Mouse (Mus musculus) testis, postnatal 10 days (tissue): ENCODE data around the gene Ckm.

Experiments used
- DNase-seq: peaks from one replicate; pipeline ENCODE4 v3.0.0; 2021; ENCODE audit warnings: low spot score

Ckm gene

GRCm38 (mm10) chr7:19432475-19432874 is 27.9 kb downstream of the Ckm start:
- no peak for DNase-seq

DNA sequence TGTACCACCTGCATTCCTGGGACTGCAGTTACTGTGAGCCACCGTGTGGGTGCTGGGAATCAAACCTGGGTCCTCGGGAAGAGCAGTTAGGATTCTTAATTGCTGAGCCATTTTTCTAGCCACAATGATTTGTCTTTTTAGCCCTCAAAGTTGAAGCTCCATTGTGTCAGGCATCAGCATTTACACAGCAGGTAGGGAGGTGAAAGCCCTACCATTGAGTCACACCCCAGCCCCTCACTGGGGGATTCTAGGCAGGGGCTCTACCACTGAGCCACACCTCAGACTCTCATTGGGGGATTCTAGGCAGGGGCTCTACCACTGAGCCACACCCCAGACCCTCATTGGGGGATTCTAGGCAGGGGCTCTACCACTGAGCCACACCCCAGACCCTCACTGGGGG is 31.7 kb downstream of the Ckm start:
- DNase-seq: no peak

GRCm38 (mm10) chr7:19437048-19437447 is 32.5 kb downstream of the Ckm start:
- DNase-seq: no peak

GRCm38 (mm10) chr7:19441448-19442091 is 37.0 kb downstream of the Ckm start:
- peak; percentile 76 for DNase-seq

DNA sequence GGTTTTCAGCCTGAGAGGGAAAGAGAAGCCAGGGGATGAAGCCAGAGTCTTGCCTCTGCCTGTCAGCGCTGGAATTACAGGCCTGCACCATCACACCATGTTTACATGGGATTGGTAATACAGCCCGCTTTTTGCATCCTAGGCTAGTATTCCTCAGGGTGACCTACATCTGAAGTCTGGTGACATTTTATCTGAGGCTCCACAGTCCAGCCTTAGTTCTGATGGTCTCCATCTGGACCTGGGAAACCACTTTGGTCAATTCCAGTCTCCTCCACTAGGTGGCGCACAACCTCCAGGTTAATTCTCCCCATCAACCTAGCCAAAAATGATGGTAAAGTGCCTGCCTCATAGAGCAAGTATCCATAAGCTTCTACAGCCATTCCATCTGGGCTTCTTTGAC is 38.8 kb downstream of the Ckm start:
- DNase-seq: peak; percentile 95

DNA sequence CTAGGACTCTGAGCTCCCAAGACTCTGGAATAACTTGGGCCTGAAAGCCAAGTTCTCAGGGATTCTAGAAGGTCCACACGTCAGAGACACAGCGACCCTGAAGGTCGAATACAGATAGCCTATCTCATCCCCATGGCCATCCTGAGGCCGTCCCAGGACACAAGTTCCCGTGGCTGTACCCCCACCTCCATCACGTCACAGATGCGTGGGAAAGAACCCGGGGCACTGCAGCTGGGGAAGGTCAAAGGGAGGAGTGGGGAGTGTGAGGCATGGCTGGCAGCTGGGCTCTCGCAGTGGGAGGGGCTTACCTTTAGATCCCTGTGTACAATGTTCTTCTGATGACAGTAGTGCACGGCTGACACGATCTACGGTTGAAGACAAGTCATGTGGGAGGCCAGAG is 40.2 kb downstream of the Ckm start:
- DNase-seq: peak; percentile 76

GRCm38 (mm10) chr7:19447689-19448088 is 43.1 kb downstream of the Ckm start:
- DNase-seq: no peak

GRCm38 (mm10) chr7:19449165-19449564 is 44.6 kb downstream of the Ckm start:
- DNase-seq: no peak

GRCm38 (mm10) chr7:19455186-19455585 is 50.6 kb downstream of the Ckm start:
- no peak for DNase-seq

DNA sequence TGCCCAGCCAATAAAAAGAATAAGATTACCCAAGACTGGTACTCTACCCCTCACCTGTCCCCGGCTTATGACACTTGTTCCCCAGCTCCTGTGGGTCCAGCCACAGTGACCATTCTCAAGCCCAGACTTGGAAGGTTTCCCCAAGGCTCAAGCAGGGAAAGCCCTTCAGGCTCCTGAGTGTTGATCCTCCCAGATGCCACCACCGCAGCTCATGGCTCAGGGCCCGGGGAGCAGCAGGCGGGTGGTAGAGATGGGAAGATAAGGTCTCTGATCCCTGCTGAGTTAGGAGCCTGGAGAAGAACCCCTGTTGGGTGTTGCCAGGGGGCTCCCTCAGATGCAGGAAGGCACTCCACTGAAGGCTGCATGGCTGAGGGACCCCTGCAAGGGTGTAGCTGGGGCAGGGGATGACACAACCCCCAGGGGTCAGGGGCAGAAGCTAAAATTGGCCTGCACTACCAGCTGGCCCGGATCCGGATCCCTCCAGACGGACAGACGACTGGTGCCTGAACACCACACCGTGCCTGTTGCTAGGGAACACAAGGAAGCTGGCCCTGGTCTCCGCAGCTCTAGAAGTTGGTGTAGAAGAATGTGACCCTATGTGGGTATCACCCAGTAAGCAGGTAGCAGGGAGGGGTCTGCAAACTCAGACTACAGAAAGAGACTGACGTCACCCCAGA is 51.4 kb downstream of the Ckm start:
- DNase-seq: no peak

DNA sequence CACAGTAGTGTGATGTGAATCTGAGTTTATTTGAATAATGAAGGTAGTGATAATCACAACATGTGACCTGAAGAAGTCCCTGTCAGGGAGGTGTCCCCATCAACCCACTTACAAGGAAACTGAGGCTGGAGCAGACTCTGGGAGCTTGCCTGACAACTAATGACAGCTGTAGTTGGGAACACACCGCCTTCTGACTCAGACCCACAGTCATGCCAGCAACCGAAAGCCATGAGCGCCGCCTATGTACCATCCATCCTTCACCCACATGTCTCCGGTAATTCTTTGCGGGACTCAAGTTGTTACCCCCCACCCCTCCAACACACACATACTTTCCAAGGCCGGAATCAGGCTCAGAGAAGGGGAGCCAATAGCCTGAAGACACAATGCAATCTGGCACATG is 52.1 kb downstream of the Ckm start:
- DNase-seq: no peak

DNA sequence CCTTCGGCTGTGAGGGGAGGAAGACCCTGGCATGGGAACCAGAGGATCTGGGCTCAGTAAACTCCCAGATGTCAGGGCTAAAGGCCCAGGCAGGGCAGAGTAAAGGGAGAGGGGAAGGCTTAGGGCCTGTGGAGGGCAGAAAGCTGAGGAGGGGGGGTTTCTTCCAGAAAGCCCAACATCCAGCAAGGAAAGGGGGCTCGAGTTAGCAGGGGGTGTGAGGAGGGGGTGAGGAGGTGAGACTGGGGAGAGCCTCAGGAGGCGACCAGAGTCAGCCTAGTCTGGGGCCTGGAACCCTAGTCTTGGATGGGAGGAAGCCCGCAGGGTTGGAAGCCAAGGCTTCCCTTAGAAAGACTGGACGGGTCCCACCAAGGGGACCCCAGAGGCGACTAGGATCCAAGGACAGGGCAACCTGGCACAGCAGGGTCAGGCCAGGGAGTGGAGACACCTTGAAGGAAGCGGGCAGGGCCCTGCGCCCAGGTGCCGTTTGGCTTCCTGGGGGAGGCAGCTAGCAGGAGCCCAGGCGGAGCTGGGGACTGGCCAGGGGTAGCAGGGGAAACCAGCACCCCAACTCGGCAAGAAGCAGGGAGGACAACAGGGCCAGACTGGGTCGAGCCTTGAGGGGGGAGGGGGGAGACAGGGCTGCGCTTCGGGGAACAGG is 53.0 kb downstream of the Ckm start:
- DNase-seq: no peak

DNA sequence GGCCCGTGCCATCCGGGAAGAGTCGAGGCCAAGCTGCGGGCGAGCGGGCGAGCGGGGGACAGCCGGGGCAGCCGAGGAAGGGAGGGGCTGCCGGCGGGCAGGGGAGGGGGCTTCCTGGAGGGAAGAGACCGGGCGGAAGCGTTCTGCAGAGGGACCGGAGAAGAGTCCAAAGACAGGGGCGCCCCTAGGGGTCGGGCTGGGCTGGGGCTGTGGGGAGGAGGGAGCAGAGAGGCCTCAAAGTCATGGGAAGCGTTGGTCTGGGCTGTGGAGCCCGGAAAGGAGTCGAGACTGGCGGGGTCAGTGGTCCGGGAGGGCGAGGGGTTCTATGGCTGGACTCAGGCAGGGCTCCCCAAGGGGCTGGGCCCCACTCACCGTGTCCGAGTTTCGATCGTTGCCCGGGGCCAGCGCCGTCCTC is 53.5 kb downstream of the Ckm start:
- DNase-seq: peak; percentile 85

DNA sequence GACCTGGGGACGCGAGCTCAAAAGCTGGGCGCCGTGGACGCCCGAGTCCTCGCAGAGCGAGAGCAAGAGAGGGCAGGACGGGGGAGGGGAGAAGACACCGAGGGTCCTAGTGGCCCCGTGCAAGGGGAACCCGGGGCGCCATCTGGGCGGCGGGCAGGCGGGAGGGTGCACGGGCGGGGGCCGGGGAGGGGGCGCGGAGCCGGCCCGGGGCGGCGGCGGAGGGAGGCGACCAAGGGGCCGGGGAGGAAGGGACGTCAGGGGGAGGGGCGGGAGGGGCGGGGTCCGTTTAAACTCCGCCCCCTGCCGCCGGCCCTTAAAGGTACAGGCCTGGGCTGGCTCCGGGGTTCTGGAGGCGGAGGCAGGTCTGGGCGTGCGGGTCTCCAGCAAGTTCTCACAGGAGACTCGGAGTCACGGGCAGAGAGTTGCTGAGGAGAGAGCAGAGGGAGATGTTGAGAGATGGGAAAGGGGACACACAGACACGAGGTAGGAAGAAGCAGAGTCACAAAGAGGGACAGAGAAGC is 54.1 kb downstream of the Ckm start, which contains the start of gene Mark4:
Gene Mark4 (minus strand): TSS at position 231 of the 521 bp plus-strand sequence.
- peak; percentile 88 for DNase-seq

- peak; percentile 44 for DNase-seq
These were observed 54.7 kb downstream of the Ckm start for GRCm38 (mm10) chr7:19459144-19459870.

GRCm38 (mm10) chr7:19460500-19460899 is 55.9 kb downstream of the Ckm start:
- DNase-seq: no peak

DNA sequence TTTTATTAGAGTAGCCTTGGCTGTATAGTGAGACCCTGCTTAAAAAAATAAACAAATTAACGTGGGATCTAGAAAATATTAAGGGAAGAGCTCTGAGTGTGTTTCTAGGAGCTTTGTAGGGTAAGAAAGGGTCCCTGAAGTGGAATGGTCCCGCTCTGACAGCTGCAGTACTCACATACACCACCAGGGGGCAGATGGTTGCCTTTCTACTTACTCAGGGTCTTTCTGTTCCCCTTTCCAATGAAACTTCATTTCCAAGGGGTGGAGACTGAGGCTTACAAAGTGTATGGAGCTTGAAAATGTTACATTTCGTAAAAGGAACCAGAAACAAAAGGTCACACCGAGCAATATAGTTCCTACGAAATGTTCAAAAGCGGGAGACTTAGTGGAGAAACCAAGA is 56.9 kb downstream of the Ckm start:
- DNase-seq: peak; percentile 93

DNA sequence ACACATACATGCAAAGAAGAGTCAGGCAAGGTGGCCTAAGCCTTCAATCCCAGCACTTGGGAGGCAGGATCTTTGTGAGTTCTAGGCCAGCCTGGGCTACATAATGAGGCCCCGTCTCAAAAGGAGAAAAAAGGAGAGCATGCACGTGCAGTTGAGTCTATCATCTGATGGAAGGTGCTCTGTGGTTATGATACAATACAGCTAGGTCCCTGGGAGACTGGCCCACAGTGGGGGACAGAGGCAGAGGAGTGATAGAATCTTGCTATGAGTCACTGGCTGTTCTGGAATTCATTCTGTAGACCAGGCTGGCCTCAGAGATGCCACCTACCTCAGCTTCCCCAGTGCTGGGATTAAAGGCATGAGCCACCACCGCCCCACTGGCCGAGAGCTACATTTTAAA is 57.9 kb downstream of the Ckm start:
- DNase-seq: no peak

GRCm38 (mm10) chr7:19462884-19463381 is 58.4 kb downstream of the Ckm start, which contains the start of gene Exoc3l2:
Gene Exoc3l2 (plus strand): TSS chr7:19463331.
- DNase-seq: no peak

DNA sequence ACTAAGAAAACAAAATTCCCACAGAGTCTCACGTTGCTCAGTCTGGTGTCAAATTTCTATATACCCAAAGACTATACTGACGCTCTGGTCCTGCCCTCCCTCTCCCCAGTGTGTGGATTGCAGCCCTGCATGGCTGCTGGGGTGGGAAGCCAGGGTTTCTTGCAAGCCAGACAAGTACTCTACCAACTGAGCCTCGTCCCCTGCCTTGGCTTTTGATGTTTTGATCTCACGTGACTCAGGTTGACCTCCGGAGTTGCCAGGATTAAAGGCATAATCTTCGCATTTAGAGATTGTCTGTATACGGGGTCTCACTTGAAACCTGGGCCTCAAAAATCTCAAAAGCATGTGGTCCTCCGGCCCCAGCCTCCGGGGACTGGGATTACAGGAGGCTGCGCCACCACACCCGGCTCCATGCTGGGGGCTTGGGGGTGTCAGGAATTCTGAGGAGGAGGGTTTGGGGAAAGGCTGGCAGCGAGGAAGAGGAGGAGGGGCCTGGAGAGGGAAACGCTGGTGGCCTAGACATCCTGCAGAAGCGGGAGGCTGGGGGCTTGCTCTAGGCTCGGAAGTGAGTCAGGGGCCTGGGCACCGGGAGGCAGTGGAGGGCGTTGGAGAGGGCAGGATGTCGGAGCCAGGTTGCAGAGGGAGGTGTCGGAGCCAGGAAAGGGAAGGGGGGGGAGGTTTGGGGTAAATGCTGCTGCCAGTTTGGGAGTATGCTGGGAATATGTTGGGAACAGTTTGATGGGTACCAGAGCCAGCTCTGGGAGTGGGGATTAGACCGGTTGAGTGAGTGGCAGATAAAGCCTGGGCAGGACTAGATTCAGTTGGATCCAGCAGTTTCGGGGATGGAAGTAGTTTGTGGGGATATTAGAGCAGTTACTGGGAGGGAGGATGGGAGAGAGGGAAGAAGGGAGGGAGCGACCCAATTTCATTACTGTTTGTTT is 60.1 kb downstream of the Ckm start:
- peak; percentile 47 for DNase-seq

DNA sequence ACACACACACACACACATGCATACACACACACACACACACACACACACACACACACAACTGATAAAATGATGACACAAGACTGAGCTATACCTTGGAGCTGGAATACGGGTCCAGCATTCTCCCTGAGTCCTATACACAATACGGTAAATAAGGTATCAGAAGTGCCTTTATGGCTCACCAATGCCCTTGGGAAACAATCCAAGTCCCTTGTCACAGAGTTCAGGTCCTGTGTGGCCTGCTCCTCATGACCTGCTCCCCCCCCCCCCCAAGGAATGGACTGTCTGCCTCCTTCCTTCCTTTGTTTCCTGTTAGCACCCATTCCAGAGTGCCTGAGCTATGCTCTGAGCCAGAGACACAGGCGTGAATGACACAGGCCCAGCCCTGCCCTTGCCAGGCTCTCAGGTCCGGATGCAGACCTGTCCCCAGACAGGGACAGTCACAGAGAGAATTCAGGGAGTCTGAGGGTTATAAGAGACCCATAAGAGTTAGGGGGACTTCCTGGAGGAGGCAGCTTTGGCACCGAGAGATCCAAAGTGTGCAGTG is 62.1 kb downstream of the Ckm start:
- no peak for DNase-seq
